Mouse (Mus musculus) stomach, adult 2 months (tissue): ENCODE results near the gene Bmp2k. TPM values are rescaled to one million over a fixed set of nuclear protein-coding genes. Genes with fewer than 3 reads are reported as not detected.

Source experiments
- polyA plus RNA-seq: library from polyadenylated mRNA; depleted of rRNA; stranded (reverse); fragments of >200 nt; gene quantifications from 2 replicates; pipeline ENCODE4 v1.2.3, GENCODE M21; 2012; rRNA removed

The Bmp2k gene
- 2.2 and 2.7 TPM in 2 replicates for polyA plus RNA-seq

GRCm38 (mm10) chr5:96997310-96997801, at the start of gene Bmp2k:
Gene Bmp2k, plus strand, starts transcription at chr5:96997689.

GRCm38 (mm10) chr5:97111207-97111910, 113.9 kb downstream of the Bmp2k start, which contains the start of gene Paqr3:
Gene Paqr3, minus strand, starts transcription at chr5:97111596.

Other genes starting within 250 kb of the Bmp2k start
- gene Anxa3, start 204.3 kb upstream of the Bmp2k start, polyA plus RNA-seq, result 4.8 and 6.6 TPM in 2 replicates
- 1.4 and 1.5 TPM in 2 replicates for gene Paqr3, start 113.9 kb downstream of the Bmp2k start, polyA plus RNA-seq